Mouse (Mus musculus) kidney, embryonic 14.5 days (tissue): ENCODE data around the gene Olfr434. TPM values are rescaled to one million over a fixed set of nuclear protein-coding genes. Genes with fewer than 3 reads are reported as not detected.
"Not testable (repeated sequence)": the region's sequence is repeated elsewhere in the genome, so short reads cannot be mapped to it uniquely, and the experiment has no call there.

Source experiments
- ATAC-seq: fragments of 200-750 bp; cut with Nextera tagmentation; 2 replicates; pipeline ENCODE4 v1.8.0; 2017; ENCODE audit warnings: moderate number of reproducible peaks, mild to moderate bottlenecking, moderate TSS enrichment, moderate library complexity; ENCODE audit not compliant: low FRiP score, low TSS enrichment
- H3K27ac ChIP-seq: fragments of 300-500 bp; sonication (generic); 2 replicates; pipeline ENCODE4 v1.5.1; 2014; ENCODE audit warnings: low read depth, mild to moderate bottlenecking, low read length, moderate library complexity, mixed read lengths
- H3K27me3 ChIP-seq: fragments of 300-500 bp; sonication (generic); 2 replicates; pipeline ENCODE4 v1.6.1; 2014; ENCODE audit warnings: mild to moderate bottlenecking, low read length; ENCODE audit not compliant: control insufficient read depth, insufficient read depth
- H3K36me3 ChIP-seq: fragments of 300-500 bp; sonication (generic); 2 replicates; pipeline ENCODE4 v1.6.1; 2014; ENCODE audit warnings: low read length, mixed read lengths; ENCODE audit not compliant: control insufficient read depth, insufficient read depth
- H3K4me1 ChIP-seq: fragments of 300-500 bp; sonication (generic); 2 replicates; pipeline ENCODE4 v1.6.1; 2014; ENCODE audit warnings: low read length, mixed read lengths; ENCODE audit not compliant: control insufficient read depth, insufficient read depth
- H3K4me2 ChIP-seq: fragments of 300-500 bp; sonication (generic); replicated peaks from 2 replicates; pipeline ENCODE4 v1.6.1; 2014; ENCODE audit warnings: low read depth, mild to moderate bottlenecking, low read length
- H3K4me3 ChIP-seq: fragments of 300-500 bp; sonication (generic); 2 replicates; pipeline ENCODE4 v1.5.1; 2014; ENCODE audit warnings: mild to moderate bottlenecking, low read length
- H3K9ac ChIP-seq: fragments of 300-500 bp; sonication (generic); 2 replicates; pipeline ENCODE4 v1.6.1; 2014; ENCODE audit warnings: low read depth, mild to moderate bottlenecking, low read length, moderate library complexity
- H3K9me3 ChIP-seq: fragments of 300-500 bp; sonication (generic); 2 replicates; pipeline ENCODE4 v1.6.1; 2016; ENCODE audit warnings: low read length; ENCODE audit not compliant: control insufficient read depth
- WGBS: fragments of 180-500 bp; shearing (Covaris S2); extraction: QIAGEN DNeasy Blood & Tissue Kit; methylation state at CpG from one replicate; pipeline ENCODE4 v1.1.7; 2014; 5-methylcytosine and 5-hydroxymethylcytosine counted together
- polyA plus RNA-seq: library from polyadenylated mRNA; unstranded; fragments of >200 nt; fragmentation: Nextera tagmentation; extraction: Ambion mirVana; gene quantifications from 2 replicates; pipeline ENCODE4 v1.2.1, GENCODE M21; 2014

Olfr434 gene
- polyA plus RNA-seq = not detected in 2 replicates

DNA sequence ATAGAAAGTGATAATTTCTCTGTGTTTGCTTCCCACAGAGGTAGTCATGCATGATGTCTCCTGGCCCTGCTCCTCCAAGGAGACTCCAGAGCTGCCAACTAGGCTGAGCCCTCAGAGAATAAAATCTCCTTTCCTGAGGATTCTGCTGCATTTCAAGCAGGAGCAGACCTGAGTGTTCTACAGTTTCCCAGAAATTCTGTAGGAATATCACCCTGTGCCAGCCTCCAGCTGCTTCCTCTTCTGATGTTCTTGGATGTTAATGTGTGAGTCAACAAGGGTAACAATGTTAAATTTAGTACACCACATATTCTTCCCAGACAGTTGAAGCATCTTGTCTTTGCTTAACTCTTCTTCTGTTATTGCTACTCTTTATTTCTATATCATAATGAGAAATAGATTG is at the start of gene Olfr434:
Olfr434 (plus strand) TSS at position 149 of the 400 bp plus-strand sequence.
- H3K4me3 ChIP-seq, ATAC-seq, H3K36me3 ChIP-seq, H3K9me3 ChIP-seq, H3K27ac ChIP-seq, H3K4me1 ChIP-seq, H3K4me2 ChIP-seq, H3K27me3 ChIP-seq, H3K9ac ChIP-seq: not testable (repeated sequence)

DNA sequence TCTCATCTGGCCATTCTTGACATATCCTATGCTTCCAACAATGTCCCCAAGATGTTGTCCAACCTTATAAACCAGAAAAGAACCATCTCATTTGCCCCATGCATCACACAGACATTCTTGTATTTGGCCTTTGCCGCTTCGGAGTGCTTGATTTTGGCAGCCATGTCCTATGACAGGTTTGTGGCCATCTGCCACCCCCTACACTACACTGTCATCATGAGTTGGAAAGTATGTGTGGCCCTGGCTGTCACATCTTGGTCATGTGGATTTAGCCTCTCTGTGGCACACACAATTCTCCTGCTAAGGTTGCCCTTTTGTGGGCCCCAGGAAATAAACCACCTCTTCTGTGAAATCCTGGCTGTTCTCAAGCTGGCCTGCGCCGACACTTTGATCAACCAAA is 45.6 kb upstream of the Olfr434 start:
- H3K27ac ChIP-seq = no peak overlapping the region
- WGBS = 95% methylated on average over 4 of the region's 4 CpGs
- no peaks in the 10 kb centered on the region for H3K27me3 ChIP-seq
- no peaks in the 10 kb centered on the region for H3K9me3 ChIP-seq
- H3K9ac ChIP-seq = no peak overlapping the region
- no peaks in the 10 kb centered on the region for H3K4me1 ChIP-seq
- H3K4me3 ChIP-seq = no peak overlapping the region
- H3K4me2 ChIP-seq = no peak overlapping the region
- no peaks in the 10 kb centered on the region for H3K36me3 ChIP-seq
- no peak for ATAC-seq

- H3K27me3 ChIP-seq = no peaks in the 10 kb centered on the region
- H3K27ac ChIP-seq = no peak within 1 kb of the TSS
- no peak within 1 kb of the TSS for H3K9ac ChIP-seq
- no peak within 1 kb of the TSS for H3K4me3 ChIP-seq
- no peak within 1 kb of the TSS for H3K4me2 ChIP-seq
- 53% methylated on average over 4 of the region's 4 CpGs for WGBS
- no peaks in the 10 kb centered on the region for H3K4me1 ChIP-seq
- no peaks in the 10 kb centered on the region for H3K9me3 ChIP-seq
- no peak for ATAC-seq
- no peaks in the 10 kb centered on the region for H3K36me3 ChIP-seq
Observed at GRCm38 (mm10) chr6:43171840-43172239, 41.0 kb upstream of the Olfr434 start, which contains the start of gene Olfr13. Gene Olfr13 (plus strand): TSS chr6:43172140.

DNA sequence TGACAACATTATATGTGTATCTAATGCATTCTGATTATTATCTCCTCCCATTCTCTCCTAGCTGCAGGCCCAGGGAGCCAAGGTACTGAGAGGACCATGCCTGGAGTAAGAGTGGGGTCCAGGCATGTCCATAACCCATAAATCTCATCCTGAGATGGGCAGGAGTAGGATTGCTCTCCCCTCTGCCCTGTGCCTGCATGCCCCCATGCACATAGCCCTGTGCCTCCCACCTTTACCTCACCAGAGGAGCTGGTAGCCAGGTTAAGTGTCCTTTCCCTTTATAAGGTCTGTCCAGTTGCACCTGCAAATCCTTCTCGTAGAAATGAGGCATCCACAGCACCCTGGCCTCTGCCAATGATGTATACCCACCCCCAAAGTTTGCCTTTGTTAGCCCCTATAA is 34.7 kb upstream of the Olfr434 start:
- H3K27me3 ChIP-seq = no peaks in the 10 kb centered on the region
- no peak overlapping the region for H3K4me2 ChIP-seq
- no peak overlapping the region for H3K9ac ChIP-seq
- WGBS = 60% methylated on average over 1 of the region's 1 CpGs
- no peak overlapping the region for H3K27ac ChIP-seq
- H3K4me3 ChIP-seq = no peak overlapping the region
- H3K4me1 ChIP-seq = no peaks in the 10 kb centered on the region
- no peaks in the 10 kb centered on the region for H3K9me3 ChIP-seq
- H3K36me3 ChIP-seq = no peaks in the 10 kb centered on the region
- ATAC-seq = no peak

GRCm38 (mm10) chr6:43178584-43179501 is 34.0 kb upstream of the Olfr434 start:
- no peaks in the 10 kb centered on the region for H3K9me3 ChIP-seq
- no peak overlapping the region for H3K4me2 ChIP-seq
- H3K4me1 ChIP-seq = no peaks in the 10 kb centered on the region
- H3K27ac ChIP-seq = no peak overlapping the region
- no peaks in the 10 kb centered on the region for H3K36me3 ChIP-seq
- H3K27me3 ChIP-seq = no peaks in the 10 kb centered on the region
- no peak overlapping the region for H3K4me3 ChIP-seq
- ATAC-seq = no peak
- no peak overlapping the region for H3K9ac ChIP-seq
- 70% methylated on average over 6 of the region's 6 CpGs for WGBS

DNA sequence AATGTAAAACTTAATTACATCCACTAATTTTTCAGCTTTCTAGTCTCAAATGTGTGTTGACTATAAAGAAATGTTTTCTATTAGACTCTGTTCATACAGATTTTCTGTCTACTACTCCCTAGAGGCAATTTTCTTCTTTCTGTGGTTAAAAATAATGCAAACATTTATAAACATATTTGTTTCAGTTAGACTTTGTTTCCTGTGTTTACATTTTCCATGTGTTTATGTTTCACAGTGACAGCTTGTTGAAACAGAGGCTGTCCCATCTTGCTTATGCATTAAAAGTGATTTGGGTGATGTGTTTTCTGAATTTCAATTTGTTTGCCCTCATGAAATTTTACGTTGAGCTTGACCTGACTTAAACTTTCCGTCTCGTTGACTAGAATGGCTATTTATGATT is 21.8 kb upstream of the Olfr434 start:
- H3K27ac ChIP-seq = no peak overlapping the region
- ATAC-seq = no peak

DNA sequence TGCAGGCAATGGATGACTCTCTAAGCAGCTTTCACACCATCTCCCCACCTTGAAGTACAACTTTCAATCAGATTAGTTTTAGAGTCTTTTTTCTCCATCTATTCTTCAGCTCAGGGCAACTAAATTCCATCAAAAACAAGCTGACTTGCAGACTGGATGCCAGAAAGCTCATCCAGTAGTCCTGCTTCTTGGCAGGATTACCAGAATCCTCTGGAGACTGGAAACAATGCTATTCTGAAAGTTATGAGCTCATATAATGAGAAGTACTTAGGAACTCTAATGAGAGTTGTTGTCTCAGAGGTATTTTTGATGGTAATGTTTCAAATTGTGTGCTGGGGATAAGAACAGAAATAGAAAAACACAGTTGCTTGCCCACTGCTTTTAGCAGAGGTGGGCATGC is 16.0 kb upstream of the Olfr434 start, which contains the start of gene Olfr435:
Olfr435 (plus strand) TSS at position 366 of the 400 bp plus-strand sequence.
- Histone ChIP-seq H3K27ac (no peak within 1 kb of the TSS), H3K27me3 (no peaks in the 10 kb centered on the region), H3K9ac (no peak within 1 kb of the TSS), H3K9me3 (no peaks in the 10 kb centered on the region), H3K4me2 (no peak within 1 kb of the TSS), H3K4me1 (no peaks in the 10 kb centered on the region), H3K36me3 (no peaks in the 10 kb centered on the region), H3K4me3 (no peak within 1 kb of the TSS)
- no peak for ATAC-seq

More for the DNA sequence above, 21.8 kb upstream of the Olfr434 start:
- Histone ChIP-seq H3K4me3 (no peak overlapping the region), H3K9me3 (no peaks in the 10 kb centered on the region), H3K36me3 (no peaks in the 10 kb centered on the region), H3K4me1 (no peaks in the 10 kb centered on the region), H3K9ac (no peak overlapping the region), H3K27me3 (no peaks in the 10 kb centered on the region), H3K4me2 (no peak overlapping the region)
- 66% methylated on average over 3 of the region's 3 CpGs for WGBS

GRCm38 (mm10) chr6:43198094-43198493 is 14.7 kb upstream of the Olfr434 start:
- H3K4me3 ChIP-seq = no peak overlapping the region
- H3K27me3 ChIP-seq = no peaks in the 10 kb centered on the region
- H3K4me1 ChIP-seq = no peaks in the 10 kb centered on the region
- H3K9me3 ChIP-seq = no peaks in the 10 kb centered on the region
- 79% methylated on average over 3 of the region's 3 CpGs for WGBS
- H3K27ac ChIP-seq = no peak overlapping the region
- no peak overlapping the region for H3K4me2 ChIP-seq
- H3K36me3 ChIP-seq = no peaks in the 10 kb centered on the region
- no peak for ATAC-seq
- H3K9ac ChIP-seq = no peak overlapping the region

DNA sequence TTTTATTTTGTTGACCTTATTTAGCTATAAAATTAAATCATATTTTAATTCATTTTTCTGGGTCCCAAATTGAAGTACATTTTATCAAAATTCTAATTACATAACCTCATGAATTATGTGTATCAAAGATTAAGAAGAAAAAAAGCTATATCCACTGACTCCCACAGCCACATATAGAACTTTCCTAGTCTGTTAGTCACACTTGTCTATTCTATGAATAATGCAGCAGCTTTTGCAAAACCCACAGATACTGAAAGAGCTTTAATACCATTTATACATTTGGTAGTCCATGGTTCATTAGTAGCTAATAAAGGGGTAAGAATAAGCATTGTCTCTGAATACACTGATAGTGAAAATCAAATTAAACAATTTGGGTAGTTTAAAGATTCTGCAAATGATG is 10.0 kb upstream of the Olfr434 start:
- Histone ChIP-seq H3K4me1 (no peaks in the 10 kb centered on the region), H3K9me3 (no peaks in the 10 kb centered on the region), H3K4me2 (no peak overlapping the region), H3K27ac (no peak overlapping the region), H3K27me3 (no peaks in the 10 kb centered on the region), H3K36me3 (no peaks in the 10 kb centered on the region), H3K9ac (no peak overlapping the region), H3K4me3 (no peak overlapping the region)
- no peak for ATAC-seq
